Mouse (Mus musculus) liver, postnatal 0 days (tissue): Measurements from ENCODE around the gene Kat8.

Source experiments
- CTCF ChIP-seq: sonication (generic); IDR thresholded peaks from 2 replicates; pipeline ENCODE4 v1.5.1; 2016; ENCODE audit warnings: antibody characterized with exemption, low read depth
- EP300 ChIP-seq: IDR thresholded peaks from 2 replicates; pipeline ENCODE4 v1.6.1; 2016; ENCODE audit warnings: antibody characterized with exemption, low read depth, mild to moderate bottlenecking

DNA sequence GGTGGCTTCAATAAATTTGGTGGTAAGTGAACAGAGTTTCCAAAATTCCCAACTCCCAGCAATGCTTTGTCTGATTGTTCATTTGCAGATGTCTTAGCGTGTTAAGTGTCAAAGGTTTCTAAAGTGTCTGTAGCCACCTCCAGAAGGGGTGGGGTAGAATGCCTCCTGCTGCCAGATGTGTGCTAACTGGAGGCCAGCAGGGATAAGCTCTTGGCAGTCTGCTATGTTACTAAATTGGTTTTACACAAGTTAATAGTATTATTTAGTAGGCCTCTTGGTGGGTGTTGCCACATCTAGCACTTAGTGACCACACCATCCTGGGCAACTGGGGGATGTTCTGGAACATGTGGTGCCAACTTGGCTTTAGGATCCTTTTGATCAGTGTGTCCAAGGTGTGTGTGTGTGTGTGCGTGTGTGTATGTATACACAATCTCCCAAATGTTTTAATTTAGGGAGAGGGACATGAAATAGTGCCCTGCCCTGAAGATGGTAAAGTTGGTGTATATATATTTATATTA is 62.2 kb downstream of the Kat8 start:
- TF ChIP-seq EP300 (no peak), CTCF (no peak)
